Mouse (Mus musculus): Measurements from ENCODE around the gene Doc2b. TPM values are rescaled to one million over a fixed set of nuclear protein-coding genes. Genes with fewer than 3 reads are reported as not detected.

Doc2b gene
- polyA plus RNA-seq, 1 experiment from 2014 or later: 1.2 TPM

GRCm38 (mm10) chr11:75796536-75797246 is 842 bp upstream of the Doc2b start:
- H3K27me3 ChIP-seq (ENCODE audit: control insufficient read depth, insufficient read depth, low read length): peaks cover 36% of the 10 kb centered on the region
- H3K4me1 ChIP-seq (ENCODE audit: control insufficient read depth, insufficient read depth, low read length): 0 out of 2 replicates have a peak, but pooled peaks cover 2% of the 10 kb centered on the region
- peak overlapping the region; percentile 63 for H3K4me2 ChIP-seq (replicated peaks; ENCODE audit: low read depth, low read length)
- H3K9me3 ChIP-seq (ENCODE audit: control insufficient read depth, low read length): no peaks in the 10 kb centered on the region
- peak overlapping the region; percentile 48; the same call in 1 of the 2 replicates for H3K4me3 ChIP-seq (ENCODE audit: low read length)
- 52% methylated on average over 13 of the region's 13 CpGs for WGBS
- H3K27ac ChIP-seq (ENCODE audit: low read depth, low read length): no peak overlapping the region
- no peak overlapping the region for H3K9ac ChIP-seq (ENCODE audit: low read depth, low read length)
- H3K36me3 ChIP-seq (ENCODE audit: control insufficient read depth, insufficient read depth, low read length): no peaks in the 10 kb centered on the region
- no peak for ATAC-seq (ENCODE audit: low FRiP score, low TSS enrichment)

- H3K27ac ChIP-seq (ENCODE audit: low read depth, low read length): no peak overlapping the region
Measured at GRCm38 (mm10) chr11:75795321-75795636, 570 bp downstream of the Doc2b start.

GRCm38 (mm10) chr11:75794602-75795320 is 1.1 kb downstream of the Doc2b start:
- Histone ChIP-seq H3K27me3 (ENCODE audit: control insufficient read depth, insufficient read depth, low read length) (peaks cover 36% of the 10 kb centered on the region), H3K36me3 (ENCODE audit: control insufficient read depth, insufficient read depth, low read length) (no peaks in the 10 kb centered on the region), H3K9me3 (ENCODE audit: control insufficient read depth, low read length) (no peaks in the 10 kb centered on the region), H3K4me2 (replicated peaks; ENCODE audit: low read depth, low read length) (peak overlapping the region; percentile 63), H3K4me3 (ENCODE audit: low read length) (peak overlapping the region; percentile 48), H3K9ac (ENCODE audit: low read depth, low read length) (peak overlapping the region; percentile 71), H3K4me1 (ENCODE audit: control insufficient read depth, insufficient read depth, low read length) (0 out of 2 replicates have a peak, but pooled peaks cover 2% of the 10 kb centered on the region), H3K27ac (ENCODE audit: low read depth, low read length) (no peak overlapping the region)
- no peak for ATAC-seq (ENCODE audit: low FRiP score, low TSS enrichment)
- 7% methylated on average over 42 of the region's 45 CpGs for WGBS

More at GRCm38 (mm10) chr11:75795321-75795636, 570 bp downstream of the Doc2b start:
- 0 out of 2 replicates have a peak, but pooled peaks cover 2% of the 10 kb centered on the region for H3K4me1 ChIP-seq (ENCODE audit: control insufficient read depth, insufficient read depth, low read length)
- H3K4me2 ChIP-seq (replicated peaks; ENCODE audit: low read depth, low read length): peak overlapping the region; percentile 63
- H3K9ac ChIP-seq (ENCODE audit: low read depth, low read length): peak overlapping the region; percentile 71
- no peaks in the 10 kb centered on the region for H3K36me3 ChIP-seq (ENCODE audit: control insufficient read depth, insufficient read depth, low read length)
- peak overlapping the region; percentile 48 for H3K4me3 ChIP-seq (ENCODE audit: low read length)
- peaks cover 36% of the 10 kb centered on the region for H3K27me3 ChIP-seq (ENCODE audit: control insufficient read depth, insufficient read depth, low read length)
- H3K9me3 ChIP-seq (ENCODE audit: control insufficient read depth, low read length): no peaks in the 10 kb centered on the region
- WGBS: 3% methylated on average over 42 of the region's 42 CpGs
- no peak for ATAC-seq (ENCODE audit: low FRiP score, low TSS enrichment)

- ATAC-seq (ENCODE audit: low FRiP score, low TSS enrichment): no peak
- Histone ChIP-seq H3K9me3 (ENCODE audit: control insufficient read depth, low read length) (no peaks in the 10 kb centered on the region), H3K27ac (ENCODE audit: low read depth, low read length) (no peak overlapping the region), H3K4me1 (ENCODE audit: control insufficient read depth, insufficient read depth, low read length) (0 out of 2 replicates have a peak, but pooled peaks cover 2% of the 10 kb centered on the region), H3K9ac (ENCODE audit: low read depth, low read length) (no peak overlapping the region), H3K4me3 (ENCODE audit: low read length) (no peak overlapping the region), H3K4me2 (replicated peaks; ENCODE audit: low read depth, low read length) (no peak overlapping the region), H3K36me3 (ENCODE audit: control insufficient read depth, insufficient read depth, low read length) (no peaks in the 10 kb centered on the region), H3K27me3 (ENCODE audit: control insufficient read depth, insufficient read depth, low read length) (peaks cover 36% of the 10 kb centered on the region)
- 82% methylated on average over 5 of the region's 5 CpGs for WGBS
Measured at GRCm38 (mm10) chr11:75793351-75793750, 2.5 kb downstream of the Doc2b start.

- Histone ChIP-seq H3K9ac (ENCODE audit: low read depth, low read length) (no peak overlapping the region), H3K36me3 (ENCODE audit: control insufficient read depth, insufficient read depth, low read length) (no peaks in the 10 kb centered on the region), H3K4me1 (ENCODE audit: control insufficient read depth, insufficient read depth, low read length) (0 out of 2 replicates have a peak, but pooled peaks cover 2% of the 10 kb centered on the region), H3K27me3 (ENCODE audit: control insufficient read depth, insufficient read depth, low read length) (peaks cover 36% of the 10 kb centered on the region), H3K4me2 (replicated peaks; ENCODE audit: low read depth, low read length) (no peak overlapping the region), H3K27ac (ENCODE audit: low read depth, low read length) (no peak overlapping the region), H3K9me3 (ENCODE audit: control insufficient read depth, low read length) (no peaks in the 10 kb centered on the region), H3K4me3 (ENCODE audit: low read length) (no peak overlapping the region)
- 79% methylated on average over 5 of the region's 5 CpGs for WGBS
- ATAC-seq (ENCODE audit: low FRiP score, low TSS enrichment): no peak
Measured at GRCm38 (mm10) chr11:75792535-75792934, 3.3 kb downstream of the Doc2b start.

GRCm38 (mm10) chr11:75785897-75786296 is 10.0 kb downstream of the Doc2b start:
- 74% methylated on average over 8 of the region's 8 CpGs for WGBS
- Histone ChIP-seq H3K9ac (ENCODE audit: low read depth, low read length) (no peak overlapping the region), H3K36me3 (ENCODE audit: control insufficient read depth, insufficient read depth, low read length) (no peaks in the 10 kb centered on the region), H3K4me1 (ENCODE audit: control insufficient read depth, insufficient read depth, low read length) (no peaks in the 10 kb centered on the region), H3K4me2 (replicated peaks; ENCODE audit: low read depth, low read length) (no peak overlapping the region), H3K27ac (ENCODE audit: low read depth, low read length) (no peak overlapping the region), H3K9me3 (ENCODE audit: control insufficient read depth, low read length) (no peaks in the 10 kb centered on the region), H3K4me3 (ENCODE audit: low read length) (no peak overlapping the region), H3K27me3 (ENCODE audit: control insufficient read depth, insufficient read depth, low read length) (no peaks in the 10 kb centered on the region)
- no peak for ATAC-seq (ENCODE audit: low FRiP score, low TSS enrichment)

- H3K4me2 ChIP-seq (replicated peaks; ENCODE audit: low read depth, low read length): no peak overlapping the region
- no peak overlapping the region for H3K9ac ChIP-seq (ENCODE audit: low read depth, low read length)
- H3K27ac ChIP-seq (ENCODE audit: low read depth, low read length): no peak overlapping the region
- no peak overlapping the region for H3K4me3 ChIP-seq (ENCODE audit: low read length)
- no peaks in the 10 kb centered on the region for H3K27me3 ChIP-seq (ENCODE audit: control insufficient read depth, insufficient read depth, low read length)
- no peaks in the 10 kb centered on the region; the same call in 1 of the 2 replicates for H3K36me3 ChIP-seq (ENCODE audit: control insufficient read depth, insufficient read depth, low read length)
- ATAC-seq (ENCODE audit: low FRiP score, low TSS enrichment): no peak
- no peaks in the 10 kb centered on the region for H3K9me3 ChIP-seq (ENCODE audit: control insufficient read depth, low read length)
- no peaks in the 10 kb centered on the region for H3K4me1 ChIP-seq (ENCODE audit: control insufficient read depth, insufficient read depth, low read length)
- 82% methylated on average over 5 of the region's 5 CpGs for WGBS
Measured at GRCm38 (mm10) chr11:75783799-75784198, 12.1 kb downstream of the Doc2b start.

GRCm38 (mm10) chr11:75781919-75782318 is 13.9 kb downstream of the Doc2b start:
- Histone ChIP-seq H3K4me2 (replicated peaks; ENCODE audit: low read depth, low read length) (no peak overlapping the region), H3K36me3 (ENCODE audit: control insufficient read depth, insufficient read depth, low read length) (peaks cover 2% of the 10 kb centered on the region; the same call in 1 of the 2 replicates), H3K4me3 (ENCODE audit: low read length) (no peak overlapping the region), H3K27ac (ENCODE audit: low read depth, low read length) (no peak overlapping the region), H3K4me1 (ENCODE audit: control insufficient read depth, insufficient read depth, low read length) (no peaks in the 10 kb centered on the region), H3K9me3 (ENCODE audit: control insufficient read depth, low read length) (no peaks in the 10 kb centered on the region), H3K9ac (ENCODE audit: low read depth, low read length) (no peak overlapping the region), H3K27me3 (ENCODE audit: control insufficient read depth, insufficient read depth, low read length) (no peaks in the 10 kb centered on the region)
- 20% methylated on average over 6 of the region's 6 CpGs for WGBS
- peak; percentile 63 for ATAC-seq (ENCODE audit: low FRiP score, low TSS enrichment)

GRCm38 (mm10) chr11:75775919-75776318 is 19.9 kb downstream of the Doc2b start:
- H3K36me3 ChIP-seq (ENCODE audit: control insufficient read depth, insufficient read depth, low read length): peaks cover 2% of the 10 kb centered on the region; the same call in 1 of the 2 replicates
- H3K4me3 ChIP-seq (ENCODE audit: low read length): no peak overlapping the region
- 94% methylated on average over 1 of the region's 1 CpGs for WGBS
- no peak overlapping the region for H3K4me2 ChIP-seq (replicated peaks; ENCODE audit: low read depth, low read length)
- H3K9ac ChIP-seq (ENCODE audit: low read depth, low read length): no peak overlapping the region
- H3K27ac ChIP-seq (ENCODE audit: low read depth, low read length): no peak overlapping the region
- no peaks in the 10 kb centered on the region for H3K9me3 ChIP-seq (ENCODE audit: control insufficient read depth, low read length)
- no peak for ATAC-seq (ENCODE audit: low FRiP score, low TSS enrichment)
- H3K4me1 ChIP-seq (ENCODE audit: control insufficient read depth, insufficient read depth, low read length): no peaks in the 10 kb centered on the region
- H3K27me3 ChIP-seq (ENCODE audit: control insufficient read depth, insufficient read depth, low read length): no peaks in the 10 kb centered on the region
